Comparison of ENCODE assay signal across 19 mouse cellular contexts in the genomic region with DNA sequence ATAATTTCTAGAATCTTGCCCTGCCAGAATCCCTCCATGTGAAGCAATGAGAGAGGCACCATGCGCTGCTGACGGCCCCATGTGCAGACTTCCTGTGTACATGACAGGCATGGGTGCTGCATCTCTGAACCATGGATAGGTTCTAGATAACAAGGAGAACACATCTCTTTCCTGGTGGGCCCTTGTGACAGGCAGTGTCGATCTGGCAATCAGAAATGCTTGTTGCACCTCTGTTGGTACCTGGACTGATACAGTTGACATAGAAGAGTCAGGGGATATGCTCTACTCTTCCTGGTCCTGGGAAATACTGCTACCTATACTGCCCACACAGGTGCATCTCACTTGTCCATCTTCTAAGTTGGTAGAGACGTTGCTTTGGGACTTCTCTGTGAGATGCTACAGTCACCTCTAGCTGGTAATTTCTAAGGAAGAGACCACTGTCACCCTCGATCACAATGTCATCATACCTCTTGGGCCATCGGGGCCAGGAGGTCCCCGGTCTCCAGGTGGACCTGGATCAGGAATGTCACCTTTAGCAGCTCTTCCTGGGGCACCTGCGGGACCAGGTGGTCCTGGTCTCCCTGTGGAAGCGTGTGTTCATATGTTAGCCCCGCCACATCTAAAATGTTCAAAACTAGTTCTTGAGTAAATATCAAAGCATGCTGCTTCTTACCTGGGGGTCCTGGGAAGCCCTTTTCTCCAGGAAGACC.
DNase-seq lines count a peak whose midpoint lies in the region; ATAC-seq lines count a peak whose summit lies in the region.
"Had no signal": no experiment of that assay in that cellular context is flagged by ENCODE, and none has a peak within 500 bp of the region (broad histone marks: within the 10 kb centered on the region; RNA-seq: fewer than 3 reads in every experiment).

No protein-coding gene starts in this region.

- no peaks in the 10 kb centered on the region for H3K36me3 ChIP-seq in heart, embryonic 11.5 days (ENCODE audit: control insufficient read depth, insufficient read depth, low read length)
- no peaks in the 10 kb centered on the region for H3K36me3 ChIP-seq in midbrain, embryonic 11.5 days (ENCODE audit: control insufficient read depth, insufficient read depth, low read length)
- no peaks in the 10 kb centered on the region for H3K36me3 ChIP-seq in midbrain, embryonic 10.5 days
- H3K36me3 ChIP-seq: G1E had no signal

- no peak overlapping the region for H3K4me2 ChIP-seq in heart, embryonic 11.5 days
- H3K4me2 ChIP-seq in midbrain, embryonic 11.5 days = no peak overlapping the region

- H3K9me3 ChIP-seq in heart, embryonic 11.5 days (replicated peaks; ENCODE audit: control insufficient read depth, low read length) = no peaks in the 10 kb centered on the region
- H3K9me3 ChIP-seq in midbrain, embryonic 11.5 days (ENCODE audit: control insufficient read depth, low read length) = no peaks in the 10 kb centered on the region
- no peaks in the 10 kb centered on the region for H3K9me3 ChIP-seq in midbrain, embryonic 10.5 days (replicated peaks)
- H3K9me3 ChIP-seq: G1E had no signal

- DNase-seq in heart, adult 11 months = peak; percentile 72
- peak; percentile 69 for DNase-seq in midbrain, embryonic 11.5 days (ENCODE audit: low spot score, missing footprints)
- no peak for DNase-seq in midbrain, embryonic 10.5 days (ENCODE audit: low spot score)
- DNase-seq: adrenal gland, adult 2 months; adrenal gland, adult 8-10 months; adrenal gland, postnatal 10 days; adrenal gland, postnatal 14 days; adrenal gland, postnatal 25 days; adrenal gland, postnatal 36 days; B cell, adult 2 months; cerebellum, adult 11 months; cerebellum, adult 11-12 months; cerebellum, adult 18-20 months had no signal

- H3K4me3 ChIP-seq in heart, embryonic 11.5 days (ENCODE audit: low read depth, low read length) = no peak overlapping the region
- H3K4me3 ChIP-seq in midbrain, embryonic 11.5 days (ENCODE audit: low read depth, low read length) = no peak overlapping the region
- H3K4me3 ChIP-seq in midbrain, embryonic 10.5 days = no peak overlapping the region

- H3K4me1 ChIP-seq in heart, embryonic 11.5 days (ENCODE audit: control insufficient read depth, insufficient read depth, low read length) = no peaks in the 10 kb centered on the region
- no peaks in the 10 kb centered on the region for H3K4me1 ChIP-seq in midbrain, embryonic 11.5 days (ENCODE audit: control insufficient read depth, insufficient read depth, low read length)
- peaks cover 19% of the 10 kb centered on the region for H3K4me1 ChIP-seq in midbrain, embryonic 10.5 days

- no peak overlapping the region for H3K27ac ChIP-seq in heart, embryonic 11.5 days (ENCODE audit: low read depth, low read length)
- H3K27ac ChIP-seq in midbrain, embryonic 11.5 days (ENCODE audit: low read depth, low read length) = no peak overlapping the region
- H3K27ac ChIP-seq in midbrain, embryonic 10.5 days (replicated peaks) = no peak overlapping the region

- H3K9ac ChIP-seq in heart, embryonic 11.5 days (ENCODE audit: low read depth, low read length) = no peak overlapping the region
- H3K9ac ChIP-seq in midbrain, embryonic 11.5 days (ENCODE audit: low read length) = no peak overlapping the region

- ATAC-seq in heart, embryonic 11.5 days (replicated peaks; ENCODE audit: insufficient number of reproducible peaks, low FRiP score, low TSS enrichment) = no peak
- ATAC-seq in midbrain, embryonic 11.5 days (ENCODE audit: low FRiP score) = no peak
- ATAC-seq: activated CD4-positive, CD25-positive, alpha-beta regulatory T cell, adult 4 months; CD4-positive, CD25-positive, alpha-beta regulatory T cell, adult 4 months; Patski had no signal

- no peaks in the 10 kb centered on the region for H3K27me3 ChIP-seq in heart, embryonic 11.5 days (ENCODE audit: control insufficient read depth, insufficient read depth, low read length)
- no peaks in the 10 kb centered on the region for H3K27me3 ChIP-seq in midbrain, embryonic 11.5 days (ENCODE audit: control insufficient read depth, insufficient read depth, low read length)
- no peaks in the 10 kb centered on the region for H3K27me3 ChIP-seq in midbrain, embryonic 10.5 days (ENCODE audit: low read depth, poor library complexity, severe bottlenecking)
- H3K27me3 ChIP-seq: CH12.LX, Patski had no signal

- WGBS in heart, embryonic 11.5 days (ENCODE audit: insufficient replicate concordance) = 83% methylated on average over 10 of the region's 10 CpGs
- 91% methylated on average over 10 of the region's 10 CpGs for WGBS in midbrain, embryonic 11.5 days
- 89% methylated on average over 10 of the region's 10 CpGs for WGBS in midbrain, embryonic 10.5 days
